Mouse (Mus musculus): ENCODE measurements at regions not wholly inside any gene's neighbourhood (a gene's known extent, or its start where the extent isn't known, plus 50 kb on each side); places are given as distances from the start of the nearest gene placed in this dataset.
A peak's percentile ranks its signal among the peaks of the same experiment; 100 is the strongest.

- DNase-seq, result no peak
Observed at GRCm38 (mm10) chr3:76014766-76015165, 58.0 kb upstream of the Golim4 start.

- peak; percentile 3 to 6 for DNase-seq
Observed at GRCm38 (mm10) chr3:76008564-76009183, 51.9 kb upstream of the Golim4 start.
